Mouse (Mus musculus) ES-E14 (cell line): ENCODE data around the gene Wfdc6b. TPM values are rescaled to one million over a fixed set of nuclear protein-coding genes. Genes with fewer than 3 reads are reported as not detected.
A peak's percentile ranks its signal among the peaks of the same experiment; 100 is the strongest.
"Not testable (repeated sequence)": the region's sequence is repeated elsewhere in the genome, so short reads cannot be mapped to it uniquely, and the experiment has no call there.

Experiments
- DNase-seq: peaks from one replicate; pipeline ENCODE4 v3.0.0-alpha.2; 2013; ENCODE audit warnings: low read depth, low spot score
- H3K27ac ChIP-seq: 2 replicates; pipeline ENCODE4 v1.5.1; 2012; ENCODE audit warnings: low read depth, mild to moderate bottlenecking, low read length, moderate library complexity, mixed read lengths; ENCODE audit not compliant: poor library complexity, insufficient read depth, severe bottlenecking
- H3K36me3 ChIP-seq: 2 replicates; pipeline ENCODE4 v1.6.1; 2012; ENCODE audit warnings: mild to moderate bottlenecking, low read length, moderate library complexity, mixed read lengths; ENCODE audit not compliant: control insufficient read depth, poor library complexity, insufficient read depth, severe bottlenecking
- H3K4me1 ChIP-seq, 2 experiments: fragments of 150-350 bp in 1 of 2; sonication (generic) in 1 of 2; 2 replicates each; pipeline ENCODE4 v1.6.1; 2012; ENCODE audit warnings: low read length in 2 of 2, mild to moderate bottlenecking in 1 of 2, mixed read lengths in 1 of 2; ENCODE audit not compliant: control insufficient read depth in 2 of 2, insufficient read depth in 2 of 2, poor library complexity in 1 of 2
- H3K4me3 ChIP-seq, 2 experiments: fragments of 150-350 bp in 1 of 2; sonication (generic) in 1 of 2; 2 replicates each; pipeline ENCODE4 v1.5.1; 2012; ENCODE audit warnings: low read length in 2 of 2, low read depth in 1 of 2, mild to moderate bottlenecking in 1 of 2, mixed read lengths in 1 of 2; ENCODE audit not compliant: insufficient read depth in 1 of 2, poor library complexity in 1 of 2, severe bottlenecking in 1 of 2
- H3K9ac ChIP-seq: 2 replicates; pipeline ENCODE4 v1.6.1; 2012; ENCODE audit warnings: low read depth, mild to moderate bottlenecking, low read length, mixed read lengths; ENCODE audit not compliant: poor library complexity, insufficient read depth, severe bottlenecking
- H3K9me3 ChIP-seq: fragments of 150-350 bp; sonication (generic); 2 replicates; pipeline ENCODE4 v1.6.1; 2012; ENCODE audit warnings: low read depth, mild to moderate bottlenecking, low read length; ENCODE audit not compliant: control insufficient read depth, insufficient read depth
- CHD2 ChIP-seq: IDR thresholded peaks from 2 replicates; pipeline ENCODE4 v1.6.1; 2014; ENCODE audit warnings: mild to moderate bottlenecking, low read depth, low read length, inconsistent platforms
- HCFC1 ChIP-seq: IDR thresholded peaks from 2 replicates; pipeline ENCODE4 v1.6.1; 2012; ENCODE audit warnings: low read length, inconsistent platforms, borderline replicate concordance; ENCODE audit not compliant: insufficient read depth
- MAFK ChIP-seq: IDR thresholded peaks from 2 replicates; pipeline ENCODE4 v1.6.1; 2014; ENCODE audit warnings: mild to moderate bottlenecking, low read depth, low read length, inconsistent platforms; ENCODE audit not compliant: insufficient read depth
- ZC3H11A ChIP-seq: IDR thresholded peaks from 2 replicates; pipeline ENCODE4 v1.6.1; 2012; ENCODE audit warnings: low read depth, mild to moderate bottlenecking, inconsistent platforms, low read length, borderline replicate concordance
- ZNF384 ChIP-seq: IDR thresholded peaks from 2 replicates; pipeline ENCODE4 v1.6.1; 2012; ENCODE audit warnings: low read depth, low read length, inconsistent platforms
- in situ Hi-C, 2 experiments: fragments of 600-800 bp; cut with MboI; formaldehyde crosslinking; loops; one replicate each; pipeline ENCODE4 v1.15.1; 2025; ENCODE audit warnings: low sequenced_read_pairs in 2 of 2, inconsistent platforms in 1 of 2; ENCODE audit not compliant: unreplicated experiment in 2 of 2
- total RNA-seq: library from RNA; depleted of rRNA; stranded (reverse); fragments of 300-350 nt; gene quantifications from 2 replicates; pipeline ENCODE4 v1.2.3, GENCODE M21; 2012; rRNA removed

Wfdc6b gene
- total RNA-seq: not detected in 2 replicates

DNA sequence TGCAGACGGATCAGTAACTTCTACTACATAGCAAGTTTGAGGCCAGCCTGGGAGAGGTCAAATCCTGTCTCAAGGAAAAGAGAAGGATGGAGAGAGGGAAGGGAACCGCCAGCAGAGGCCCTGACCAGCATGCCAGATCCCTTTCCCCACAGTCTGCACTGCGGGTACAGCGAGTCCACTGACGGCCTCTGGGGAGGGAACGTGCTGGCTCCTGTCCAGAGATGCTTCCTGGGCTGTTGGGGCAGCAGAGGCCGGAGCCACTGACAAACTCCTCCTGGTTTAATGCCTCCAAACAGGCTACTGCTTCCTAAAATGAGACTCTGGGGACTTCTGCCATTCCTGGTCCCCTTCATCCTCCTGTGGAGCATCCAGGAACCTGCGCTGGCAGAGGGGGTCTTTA is at the start of gene Wfdc6b, which contains the start of gene Wfdc8:
Wfdc6b (plus strand) TSS at position 52 of the 400 bp plus-strand sequence.
Wfdc8 (minus strand) TSS at position 156 of the 400 bp plus-strand sequence.
- DNase-seq, H3K4me1 ChIP-seq, H3K4me3 ChIP-seq, H3K27ac ChIP-seq, in situ Hi-C loops, H3K9me3 ChIP-seq, H3K9ac ChIP-seq, H3K36me3 ChIP-seq: not testable (repeated sequence)

DNA sequence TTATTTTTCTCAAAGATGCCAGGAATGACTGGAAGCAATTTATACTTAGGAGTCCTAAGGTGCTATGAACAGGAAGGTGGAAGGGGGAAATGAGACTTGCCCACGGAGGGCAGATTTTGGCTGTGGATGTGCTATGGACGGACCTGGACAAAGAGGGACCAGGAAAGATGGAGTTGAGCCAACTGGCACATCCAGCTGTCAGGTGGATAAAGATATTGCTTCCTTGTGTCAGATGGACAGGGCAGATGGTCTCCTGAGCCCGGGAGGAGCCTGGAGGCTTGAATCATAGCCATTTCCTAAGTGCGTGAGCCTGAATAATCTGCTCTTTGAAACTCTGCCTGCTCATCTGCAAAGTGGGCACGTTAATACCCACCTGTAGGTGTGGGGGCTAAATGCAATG is 49.0 kb upstream of the Wfdc6b start:
- no peak overlapping the region for H3K4me3 ChIP-seq

DNA sequence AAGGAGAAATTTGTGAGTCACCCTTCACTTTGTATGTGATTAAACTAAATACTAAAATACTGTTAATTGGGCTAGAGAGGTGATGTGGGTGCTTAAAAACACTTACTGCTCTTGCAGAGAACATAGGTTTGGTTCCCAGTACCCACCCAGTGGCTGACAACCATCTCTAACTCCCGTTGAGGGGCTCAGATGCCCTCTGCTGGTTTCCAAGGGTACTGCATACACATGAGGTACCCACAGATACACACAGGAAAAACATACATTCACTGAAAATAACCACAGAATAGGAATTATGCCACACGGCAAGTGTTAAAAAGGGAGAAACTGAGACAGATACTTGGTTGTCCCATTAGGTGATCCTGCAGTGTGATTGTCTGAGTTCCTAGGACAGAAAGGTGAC is 46.3 kb upstream of the Wfdc6b start:
- Histone ChIP-seq H3K9me3 (no peaks in the 10 kb centered on the region), H3K27ac (no peak overlapping the region), H3K4me1 (0 out of 4 replicates have a peak, but pooled peaks cover 0 to 3% of the 10 kb centered on the region in 2 experiments), H3K4me3 (no peak overlapping the region), H3K9ac (no peak overlapping the region), H3K36me3 (peaks cover 4% of the 10 kb centered on the region; the same call in 1 of the 2 replicates)
- DNase-seq: no peak
- in situ Hi-C loops: no loop called here
- 0 out of 2 replicates have a peak, but pooled peaks have one; percentile 11 for TF ChIP-seq ZC3H11A
- no peak for TF ChIP-seq MAFK
- no peak for TF ChIP-seq CHD2

More for the DNA sequence above, 49.0 kb upstream of the Wfdc6b start:
- Histone ChIP-seq H3K9me3 (no peaks in the 10 kb centered on the region), H3K4me1 (0 out of 4 replicates have a peak, but pooled peaks cover 0 to 3% of the 10 kb centered on the region in 2 experiments), H3K27ac (no peak overlapping the region), H3K9ac (no peak overlapping the region), H3K36me3 (peaks cover 4% of the 10 kb centered on the region; the same call in 1 of the 2 replicates)
- in situ Hi-C loops: no loop called here
- no peak for TF ChIP-seq CHD2
- DNase-seq: no peak

DNA sequence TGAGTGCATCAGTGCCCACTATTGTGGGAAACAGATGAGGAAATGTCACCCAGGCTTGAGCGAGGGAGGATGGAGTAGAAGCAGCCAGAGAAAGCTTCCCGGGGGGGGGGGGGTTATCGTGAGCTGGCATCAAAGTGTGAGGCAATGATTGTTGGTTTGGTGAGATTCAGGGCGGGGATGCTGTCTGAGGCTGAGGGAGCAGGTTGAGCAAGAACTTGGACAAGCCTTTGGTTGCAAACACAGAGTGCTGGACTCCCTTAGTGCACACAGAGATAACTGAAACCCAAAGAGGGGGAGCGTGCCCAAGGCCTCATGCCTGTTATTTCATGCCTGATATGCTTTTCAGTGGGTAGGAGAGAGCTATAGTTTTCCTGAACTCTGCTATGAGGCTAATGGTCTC is 45.9 kb upstream of the Wfdc6b start:
- no peaks in the 10 kb centered on the region for H3K9me3 ChIP-seq
- in situ Hi-C loops: no loop called here
- DNase-seq: no peak
- 0 out of 4 replicates have a peak, but pooled peaks cover 0 to 2% of the 10 kb centered on the region in 2 experiments for H3K4me1 ChIP-seq
- no peak overlapping the region for H3K27ac ChIP-seq
- peaks cover 4% of the 10 kb centered on the region; the same call in 1 of the 2 replicates for H3K36me3 ChIP-seq
- no peak overlapping the region for H3K4me3 ChIP-seq
- TF ChIP-seq HCFC1: no peak
- TF ChIP-seq MAFK: no peak
- no peak for TF ChIP-seq ZNF384
- TF ChIP-seq CHD2: no peak
- TF ChIP-seq ZC3H11A: no peak
- H3K9ac ChIP-seq: no peak overlapping the region

DNA sequence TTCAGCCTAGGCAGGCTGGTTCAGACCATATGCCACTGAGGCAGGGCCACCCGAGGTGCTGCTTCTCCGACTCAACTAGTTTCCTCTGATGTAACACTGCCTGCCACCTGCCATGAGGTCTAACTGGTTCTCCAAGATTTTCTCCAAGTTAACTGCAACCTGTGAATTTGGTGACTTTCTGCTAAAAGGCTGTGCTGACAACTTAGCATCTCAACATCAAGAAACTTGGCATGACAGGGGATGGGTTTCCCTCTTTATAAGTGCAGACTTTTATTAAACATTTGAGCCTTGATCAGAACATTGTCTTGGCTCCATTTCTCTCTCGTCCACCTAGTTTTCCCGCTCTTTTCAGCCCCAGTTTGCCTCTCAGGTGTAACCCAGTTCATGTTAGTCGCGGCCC is 40.0 kb upstream of the Wfdc6b start, which contains the start of gene Spint3:
Spint3 (minus strand) TSS at position 101 of the 400 bp plus-strand sequence.
- DNase-seq, H3K27ac ChIP-seq, H3K4me3 ChIP-seq, H3K9me3 ChIP-seq, in situ Hi-C loops, H3K36me3 ChIP-seq, H3K4me1 ChIP-seq, H3K9ac ChIP-seq: not testable (repeated sequence)

DNA sequence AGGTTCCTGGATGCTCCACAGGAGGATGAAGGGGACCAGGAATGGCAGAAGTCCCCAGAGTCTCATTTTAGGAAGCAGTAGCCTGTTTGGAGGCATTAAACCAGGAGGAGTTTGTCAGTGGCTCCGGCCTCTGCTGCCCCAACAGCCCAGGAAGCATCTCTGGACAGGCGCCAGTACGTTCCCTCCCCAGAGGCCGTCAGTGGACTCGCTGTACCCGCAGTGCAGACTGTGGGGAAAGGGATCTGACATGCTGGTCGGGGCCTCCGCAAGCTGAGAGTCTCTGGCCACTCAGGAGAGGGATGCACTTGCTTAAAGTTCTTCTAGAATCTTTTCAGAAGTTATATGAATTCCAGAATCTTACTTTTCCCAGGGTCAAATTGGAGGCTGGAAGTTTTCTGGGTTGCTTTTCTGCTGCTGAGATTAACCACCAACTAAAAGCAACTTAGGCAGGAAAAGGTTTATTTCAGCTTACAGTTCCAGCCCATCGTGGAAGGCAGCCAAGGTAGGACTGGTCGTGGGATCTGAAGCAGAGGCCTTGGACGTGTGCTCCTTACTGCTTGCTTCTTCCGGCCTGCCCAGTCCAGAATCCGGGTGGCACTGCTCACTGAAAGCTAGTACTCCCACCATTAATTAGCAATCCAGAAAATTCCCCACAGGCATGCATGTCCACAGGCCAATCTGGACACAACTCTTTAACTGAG is 28.1 kb upstream of the Wfdc6b start, which contains the start of gene Wfdc6a:
Wfdc6a (minus strand) TSS at position 423 of the 701 bp plus-strand sequence.
- DNase-seq, H3K27ac ChIP-seq, H3K9ac ChIP-seq, H3K36me3 ChIP-seq, H3K4me3 ChIP-seq, H3K9me3 ChIP-seq, in situ Hi-C loops, H3K4me1 ChIP-seq: not testable (repeated sequence)
